Mouse (Mus musculus) bone marrow, adult 2 months (tissue): Measurements from ENCODE around the gene Gm525.

Source experiments
- CTCF ChIP-seq: fragments of 200-500 bp; IDR thresholded peaks from 2 replicates; pipeline ENCODE4 v1.5.1; 2011; ENCODE audit warnings: low read length, control low read depth; ENCODE audit not compliant: control insufficient read depth, insufficient read depth
- POLR2A ChIP-seq: fragments of 200-500 bp; IDR thresholded peaks from 2 replicates; pipeline ENCODE4 v1.6.1; 2011; ENCODE audit warnings: low read depth, mild to moderate bottlenecking, control low read depth, low read length, borderline replicate concordance; ENCODE audit not compliant: control insufficient read depth

- TF ChIP-seq POLR2A (no peak), CTCF (no peak)
Observed at GRCm38 (mm10) chr11:89066750-89067149, 6.9 kb upstream of the Gm525 start, which contains the start of gene Dgke.
